Mouse (Mus musculus) splenic B cell, adult 2 months (primary cell): ENCODE data around the gene Dctpp1.
A peak's percentile ranks its signal among the peaks of the same experiment; 100 is the strongest.

Source experiments
- DNase-seq: peaks from one replicate; pipeline ENCODE4 v3.0.0-alpha.2; 2011; ENCODE audit warnings: low read depth, low spot score
- H3K27me3 ChIP-seq: 2 replicates; pipeline ENCODE4 v1.6.1; 2012; ENCODE audit warnings: mild to moderate bottlenecking, low read length, moderate library complexity, mixed read lengths; ENCODE audit not compliant: control insufficient read depth, poor library complexity, insufficient read depth, severe bottlenecking
- H3K36me3 ChIP-seq: 2 replicates; pipeline ENCODE4 v1.6.1; 2012; ENCODE audit warnings: mild to moderate bottlenecking, low read length, moderate library complexity, mixed read lengths; ENCODE audit not compliant: control insufficient read depth, poor library complexity, insufficient read depth, severe bottlenecking

Dctpp1 gene

DNA sequence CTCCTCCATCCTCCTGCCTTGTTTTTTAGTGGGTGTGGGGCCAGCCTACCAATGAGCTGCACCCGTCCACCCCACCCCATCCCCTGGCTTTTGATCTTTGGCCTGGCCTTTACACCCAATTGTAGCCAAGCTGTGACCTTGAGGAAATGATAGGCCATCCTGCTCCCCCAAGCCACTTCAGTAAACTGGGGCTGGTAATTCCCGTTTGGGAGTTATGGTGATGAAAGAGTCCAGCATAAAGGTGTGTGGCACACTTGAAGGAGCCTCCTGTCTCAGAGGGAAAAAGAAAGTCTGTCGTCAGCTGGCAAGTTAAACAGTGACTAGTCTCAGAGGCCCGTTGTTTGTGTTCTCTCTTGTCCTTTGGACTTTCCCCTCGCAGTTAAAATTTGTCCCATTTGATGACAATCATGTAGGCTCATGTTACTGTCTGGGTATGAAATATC, 16.0 kb upstream of the Dctpp1 start:
- DNase-seq = no peak
- H3K27me3 ChIP-seq = no peaks in the 10 kb centered on the region
- no peaks in the 10 kb centered on the region; the same call in 1 of the 2 replicates for H3K36me3 ChIP-seq

DNA sequence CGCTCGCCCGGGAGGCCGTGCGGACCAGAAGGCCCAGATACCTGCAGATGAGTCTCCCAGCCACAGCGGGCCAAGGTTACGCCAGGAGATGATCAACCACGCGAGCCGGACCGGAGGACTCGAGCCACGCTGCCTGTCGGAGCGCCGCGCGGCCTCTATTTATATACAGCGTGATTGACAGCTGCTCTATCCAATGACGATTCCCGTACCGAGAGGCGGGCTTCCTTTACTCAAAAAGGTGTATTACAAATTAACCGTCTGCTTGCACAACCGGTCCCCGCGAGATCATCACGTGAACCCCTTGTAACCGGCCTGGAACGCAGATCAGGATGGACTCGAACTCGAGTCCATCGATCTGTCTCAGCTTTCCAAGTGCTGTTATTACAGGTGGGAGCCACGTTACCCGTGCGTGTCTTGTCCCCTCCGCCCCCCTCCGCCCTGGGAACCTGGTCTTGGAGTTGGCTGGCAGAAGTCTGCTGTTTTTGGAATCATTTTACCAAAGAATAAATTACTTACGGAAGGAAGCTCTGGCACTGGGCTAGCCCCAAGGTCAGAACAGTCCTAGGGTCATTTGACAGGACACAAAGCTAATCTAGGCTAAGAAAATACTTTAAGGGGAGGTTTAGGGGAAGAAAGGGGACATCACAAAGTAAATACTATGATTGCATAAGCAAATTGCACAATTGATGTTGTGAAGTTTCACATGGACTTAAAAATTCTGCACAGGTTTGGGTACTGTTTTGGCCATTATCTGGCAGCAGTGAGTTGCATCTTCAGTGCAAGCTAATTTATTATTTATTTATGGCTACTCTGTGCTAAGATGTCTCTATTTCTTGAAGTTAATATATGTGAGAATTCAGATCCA, 13.6 kb upstream of the Dctpp1 start, which contains the start of gene Sephs2:
Gene Sephs2 (minus strand): TSS at position 131 of the 865 bp plus-strand sequence.
- peak; percentile 97 for DNase-seq
- H3K27me3 ChIP-seq = no peaks in the 10 kb centered on the region

DNA sequence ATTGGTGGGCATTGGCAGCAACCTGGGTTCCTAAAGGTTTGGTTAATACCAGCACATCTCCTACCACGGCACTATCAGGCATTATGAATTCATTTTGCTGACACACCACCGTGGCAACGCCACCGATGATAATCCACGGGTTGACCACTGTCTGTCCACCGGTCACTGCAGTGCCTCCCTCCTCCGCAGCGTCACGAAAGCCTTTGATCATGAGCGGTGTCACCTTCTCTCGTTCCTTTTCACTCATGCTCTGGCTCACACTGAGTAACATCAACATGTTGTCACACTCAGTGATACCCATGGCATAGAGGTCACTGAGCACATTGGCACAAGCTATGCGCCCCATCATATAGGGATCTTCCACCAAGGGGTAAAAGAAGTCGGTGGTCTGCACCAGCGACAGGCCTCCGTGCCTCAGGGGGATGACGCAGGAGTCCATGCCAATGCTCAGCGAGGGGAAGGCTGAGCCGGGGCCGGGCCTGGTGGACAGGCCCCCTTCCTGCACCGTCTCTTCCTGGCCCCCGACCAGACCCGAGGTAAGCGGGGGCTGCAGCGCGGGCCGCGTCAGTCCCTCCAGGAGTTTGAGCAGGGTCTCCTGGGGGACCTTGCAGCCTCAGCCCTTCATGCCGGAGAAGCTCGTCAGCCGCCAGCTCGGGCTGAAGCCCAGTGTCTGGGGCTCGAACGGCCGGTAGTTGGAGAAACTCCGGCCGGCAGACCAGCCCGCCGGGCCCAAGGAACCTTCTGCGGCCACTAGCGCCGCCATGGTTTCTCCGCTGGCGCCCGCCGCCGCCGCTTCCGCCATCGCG, 12.8 kb upstream of the Dctpp1 start:
- no peak for DNase-seq
- peaks cover 4% of the 10 kb centered on the region; the same call in 1 of the 2 replicates for H3K36me3 ChIP-seq
- no peaks in the 10 kb centered on the region for H3K27me3 ChIP-seq

More for the DNA sequence above, 13.6 kb upstream of the Dctpp1 start, which contains the start of gene Sephs2:
- H3K36me3 ChIP-seq = peaks cover 4% of the 10 kb centered on the region; the same call in 1 of the 2 replicates

DNA sequence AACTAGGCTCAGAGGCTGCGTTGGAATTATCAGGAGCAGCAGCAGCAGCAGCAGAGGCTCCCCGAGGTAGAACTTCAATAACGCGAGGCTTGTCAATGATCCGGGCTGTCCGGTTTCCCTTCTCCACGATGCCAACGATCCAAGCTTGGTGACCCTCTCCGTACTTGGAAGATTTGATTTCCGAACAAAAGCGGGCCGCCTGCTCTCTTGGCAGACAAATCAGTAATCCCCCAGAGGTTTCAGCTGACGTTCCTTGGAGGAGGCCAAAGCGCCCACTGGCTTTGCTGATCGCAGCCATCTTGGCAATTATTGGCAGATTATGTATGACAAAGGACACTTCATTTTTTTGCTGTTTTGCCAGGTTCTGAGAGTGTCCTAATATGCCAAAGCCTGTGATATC, 12.1 kb upstream of the Dctpp1 start:
- Histone ChIP-seq H3K27me3 (no peaks in the 10 kb centered on the region), H3K36me3 (peaks cover 4% of the 10 kb centered on the region; the same call in 1 of the 2 replicates)
- DNase-seq = no peak

DNA sequence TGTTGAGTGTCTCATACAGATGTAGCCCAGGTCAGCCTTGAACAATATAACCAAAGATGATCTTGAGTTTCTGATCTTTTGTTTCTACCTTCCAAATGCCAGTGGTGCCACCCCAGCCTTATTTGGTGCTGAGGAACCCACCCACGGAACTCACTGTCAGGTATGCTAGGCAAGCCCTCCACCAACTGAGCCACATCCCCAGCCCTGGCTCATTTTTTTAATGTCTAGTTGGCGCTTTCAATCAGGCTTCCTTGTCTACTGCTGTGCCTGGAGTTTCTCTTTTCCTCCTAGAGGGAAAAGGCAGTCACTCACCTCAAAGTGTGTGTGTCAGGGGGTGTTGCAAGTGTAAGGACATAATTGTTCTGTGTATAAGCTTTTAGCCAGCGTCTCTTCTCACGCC, 10.6 kb upstream of the Dctpp1 start:
- H3K36me3 ChIP-seq = peaks cover 4% of the 10 kb centered on the region; the same call in 1 of the 2 replicates
- no peak for DNase-seq

DNA sequence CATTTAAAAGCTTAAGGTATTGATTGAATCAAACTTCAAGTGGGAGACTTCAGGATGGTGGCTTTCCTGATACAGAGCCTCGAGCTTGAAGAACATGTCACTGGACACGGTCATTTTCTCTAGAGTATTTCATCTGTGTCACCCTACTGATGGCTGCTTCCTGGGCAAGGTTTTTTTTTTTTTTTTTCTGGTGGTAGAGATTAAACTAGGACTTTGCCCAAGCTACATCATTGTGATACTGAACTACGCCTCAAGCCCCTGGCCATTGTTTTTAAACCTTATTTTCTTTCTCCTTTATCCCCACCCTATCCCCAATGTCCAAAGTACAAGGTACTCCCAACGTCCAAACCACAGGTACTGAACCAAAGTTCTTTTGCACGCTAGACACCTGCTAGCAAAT, 10.2 kb upstream of the Dctpp1 start:
- Histone ChIP-seq H3K36me3 (peaks cover 4% of the 10 kb centered on the region; the same call in 1 of the 2 replicates), H3K27me3 (no peaks in the 10 kb centered on the region)
- DNase-seq = no peak

More for the DNA sequence above, 10.6 kb upstream of the Dctpp1 start:
- H3K27me3 ChIP-seq = no peaks in the 10 kb centered on the region

DNA sequence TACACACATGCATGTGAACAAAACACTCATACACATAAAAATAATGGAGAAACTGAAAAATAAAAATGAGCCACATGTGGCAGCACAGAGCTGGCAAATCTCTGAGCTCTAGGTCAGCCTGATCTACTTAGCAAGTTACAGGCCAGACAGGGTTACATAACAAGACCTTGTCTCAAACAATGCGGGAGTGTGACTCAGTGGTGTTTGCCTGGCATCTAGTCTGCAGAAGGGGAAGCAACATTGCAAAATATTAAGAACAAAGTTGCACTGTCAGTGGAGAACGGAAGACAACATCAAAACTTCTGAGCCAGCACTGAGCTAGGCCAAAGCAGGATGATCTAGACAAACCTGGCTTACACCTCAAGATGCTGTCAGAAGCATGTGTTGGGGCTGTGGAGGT, 9.7 kb upstream of the Dctpp1 start:
- H3K27me3 ChIP-seq = no peaks in the 10 kb centered on the region
- DNase-seq = no peak
- peaks cover 4% of the 10 kb centered on the region; the same call in 1 of the 2 replicates for H3K36me3 ChIP-seq

DNA sequence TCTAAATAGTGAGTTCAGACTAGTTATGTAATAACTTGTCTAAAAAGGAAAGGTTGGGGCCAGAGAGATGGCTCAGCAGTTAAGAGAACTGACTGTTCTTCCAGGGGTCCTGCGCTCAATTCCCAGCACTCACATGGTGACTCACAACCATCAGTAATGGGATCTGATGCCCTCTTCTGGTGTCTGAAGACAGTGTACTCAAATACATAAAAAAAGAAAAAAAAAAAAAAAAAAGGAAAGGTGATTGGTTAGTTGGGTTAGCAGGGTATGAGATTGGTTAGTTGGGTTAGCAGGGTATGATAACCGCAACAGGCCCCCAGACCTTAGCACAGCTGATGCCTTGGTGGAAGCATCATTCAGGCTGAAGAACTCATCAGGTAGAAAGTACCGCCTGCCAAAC, 3.0 kb upstream of the Dctpp1 start:
- DNase-seq = no peak
- Histone ChIP-seq H3K27me3 (no peaks in the 10 kb centered on the region), H3K36me3 (no peaks in the 10 kb centered on the region)

DNA sequence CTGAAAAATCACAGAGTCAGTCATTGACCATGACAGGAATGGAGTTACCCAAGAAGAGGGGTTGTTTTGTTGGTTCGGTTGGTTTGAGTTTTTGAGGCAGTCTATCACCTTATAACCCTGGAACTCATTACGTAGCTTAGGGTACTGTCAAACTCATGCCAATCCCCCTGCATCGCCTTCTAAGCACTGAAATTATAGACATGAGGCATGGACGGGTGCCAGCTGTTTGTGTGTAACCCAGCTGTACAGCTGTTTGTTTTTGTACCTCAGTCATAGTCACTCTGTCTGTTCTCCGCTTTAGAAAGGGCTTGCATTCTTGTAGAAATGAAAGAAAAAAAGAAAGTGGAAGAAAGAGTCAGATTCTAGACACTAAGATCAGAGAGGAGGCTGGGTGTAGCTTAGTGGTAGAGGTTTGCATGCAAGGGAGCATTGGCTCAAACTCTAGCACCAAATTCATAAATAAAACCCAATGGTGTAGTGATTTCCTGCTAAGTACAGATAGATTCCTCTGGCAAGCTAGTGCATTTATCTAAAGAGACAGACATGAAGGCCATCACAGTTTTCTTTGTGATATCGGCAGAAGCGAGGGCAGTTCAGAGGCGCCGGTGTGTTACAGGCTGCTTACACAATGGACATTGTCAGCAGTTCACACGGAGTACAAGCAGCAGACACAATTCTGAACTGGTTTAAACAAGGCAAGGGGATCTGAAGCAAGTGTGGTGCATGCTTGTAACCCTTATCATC, 1.9 kb upstream of the Dctpp1 start:
- no peaks in the 10 kb centered on the region for H3K27me3 ChIP-seq

DNA sequence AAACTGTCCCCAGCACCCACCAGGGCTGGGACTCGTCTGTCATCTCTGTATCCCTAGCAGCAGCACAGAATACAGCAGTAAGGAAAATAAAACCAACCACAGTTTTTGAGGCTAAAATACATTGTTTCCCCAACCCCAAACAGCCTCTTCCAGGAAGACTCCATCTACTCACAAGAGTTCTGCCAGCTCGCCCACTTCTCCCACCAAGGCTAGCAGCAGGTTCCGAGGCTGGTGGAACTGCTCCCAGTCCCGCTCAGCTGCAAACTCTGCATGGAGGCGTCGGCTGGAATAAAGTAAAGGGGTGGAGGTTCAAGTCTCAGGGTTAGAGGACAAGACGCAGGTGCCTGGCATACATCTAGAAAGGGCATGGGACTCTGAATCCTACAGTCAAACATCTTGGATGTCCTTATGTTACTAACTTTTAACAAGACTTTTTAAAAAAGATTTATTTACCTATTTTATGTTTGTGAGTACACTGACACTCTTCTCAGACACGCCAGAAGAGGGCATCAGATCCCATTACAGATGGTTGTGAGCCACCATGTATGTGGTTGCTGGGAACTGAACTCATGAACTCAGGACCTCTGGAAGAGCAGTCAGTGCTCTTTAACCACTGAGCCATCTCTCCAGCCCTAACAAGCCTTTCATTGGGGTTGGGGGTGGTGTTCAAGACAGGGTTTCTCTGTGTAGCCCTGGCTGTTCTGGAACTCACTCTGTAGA, 1.2 kb downstream of the Dctpp1 start:
- Histone ChIP-seq H3K36me3 (no peaks in the 10 kb centered on the region), H3K27me3 (no peaks in the 10 kb centered on the region)
- DNase-seq = no peak

More for the DNA sequence above, 1.9 kb upstream of the Dctpp1 start:
- no peaks in the 10 kb centered on the region for H3K36me3 ChIP-seq
- no peak for DNase-seq

DNA sequence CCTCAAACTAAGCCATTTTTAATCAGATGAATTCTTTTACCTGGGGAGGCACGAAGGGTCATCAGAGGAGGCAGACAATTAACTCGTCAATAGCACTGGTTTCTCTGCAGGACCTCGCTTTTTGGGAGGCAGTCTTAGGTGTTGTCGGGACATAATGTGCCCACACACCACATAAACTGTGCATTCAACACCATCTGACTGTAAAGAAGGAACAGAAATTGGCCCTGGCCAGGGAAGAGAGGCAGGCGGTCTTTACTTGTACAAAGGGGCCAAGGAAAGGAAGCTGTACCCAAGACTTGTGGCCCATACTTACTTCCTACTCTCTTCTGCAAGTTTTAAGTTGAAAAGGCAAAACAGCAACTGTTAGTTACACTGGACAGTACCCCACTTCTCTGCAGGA, 4.0 kb downstream of the Dctpp1 start:
- H3K36me3 ChIP-seq = no peaks in the 10 kb centered on the region
- DNase-seq = no peak
- H3K27me3 ChIP-seq = no peaks in the 10 kb centered on the region

DNA sequence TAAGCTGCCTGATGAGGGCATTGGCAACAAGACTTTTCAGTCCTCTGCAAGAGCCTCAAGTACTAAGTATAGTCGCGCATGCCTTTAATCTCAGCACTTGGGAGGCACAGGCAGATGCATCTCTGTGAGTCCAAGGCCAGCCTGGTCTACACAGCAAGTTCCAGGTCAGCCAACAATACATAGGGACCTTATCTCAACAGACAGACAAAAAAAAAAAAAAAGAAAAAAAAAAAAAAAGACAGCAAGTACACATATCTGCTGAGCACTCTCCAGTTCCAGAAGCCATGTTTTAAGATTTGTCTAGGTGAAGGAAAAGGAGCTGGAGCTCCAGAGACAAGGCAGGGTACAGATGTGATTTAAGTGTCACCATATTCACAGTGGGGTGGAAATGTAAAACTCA, 4.5 kb downstream of the Dctpp1 start:
- no peak for DNase-seq
- no peaks in the 10 kb centered on the region for H3K27me3 ChIP-seq
- no peaks in the 10 kb centered on the region for H3K36me3 ChIP-seq

DNA sequence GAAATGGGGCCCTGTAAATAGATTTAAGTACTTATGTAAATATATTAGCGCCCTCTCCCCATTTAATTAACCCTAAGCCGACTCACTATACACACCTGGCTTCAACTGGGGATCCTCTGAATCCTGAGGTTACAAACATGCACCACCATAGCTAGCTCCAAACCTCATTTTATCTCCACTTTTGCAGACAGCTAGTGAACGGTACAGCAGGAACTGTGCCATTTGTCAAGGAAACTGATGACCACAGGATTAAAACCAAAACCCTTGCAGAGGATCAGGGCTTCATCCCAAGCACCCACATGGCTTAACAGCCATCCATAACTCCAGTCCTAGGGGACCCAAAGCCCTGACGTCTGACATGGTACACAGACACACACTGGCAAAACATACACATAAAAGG, 5.5 kb downstream of the Dctpp1 start:
- DNase-seq = no peak
- H3K36me3 ChIP-seq = no peaks in the 10 kb centered on the region
- no peaks in the 10 kb centered on the region for H3K27me3 ChIP-seq
